Mouse (Mus musculus): ENCODE data around the gene Zfp981. TPM values are rescaled to one million over a fixed set of nuclear protein-coding genes. Genes with fewer than 3 reads are reported as not detected.
"Not testable (repeated sequence)": the region's sequence is repeated elsewhere in the genome, so short reads cannot be mapped to it uniquely, and the experiment has no call there.

Gene Zfp981
- total and polyA plus RNA-seq, 2 experiments from 2014 or later, result not detected

GRCm38 (mm10) chr4:146476260-146476659, 25.6 kb upstream of the Zfp981 start:
- not testable (repeated sequence) for H3K27me3 ChIP-seq (ENCODE audit: control insufficient read depth, insufficient read depth, low read length); ATAC-seq (ENCODE audit: insufficient read depth, low read depth); H3K9ac ChIP-seq (replicated peaks; ENCODE audit: low read depth, low read length); H3K4me1 ChIP-seq (ENCODE audit: control insufficient read depth, insufficient read depth); H3K36me3 ChIP-seq (replicated peaks; ENCODE audit: control insufficient read depth, insufficient read depth, low read length); H3K27ac ChIP-seq (ENCODE audit: low read depth); DNase-seq (ENCODE audit: low spot score); H3K4me3 ChIP-seq (ENCODE audit: low read depth, low read length); H3K4me2 ChIP-seq (ENCODE audit: low read depth, low read length)
- H3K9me3 ChIP-seq (replicated peaks; ENCODE audit: control insufficient read depth, low read length), result peaks cover 50% of the 10 kb centered on the region
- WGBS, result 85% methylated on average over 2 of the region's 2 CpGs

GRCm38 (mm10) chr4:146476959-146477358, 24.9 kb upstream of the Zfp981 start:
- not testable (repeated sequence) for H3K27me3 ChIP-seq (ENCODE audit: control insufficient read depth, insufficient read depth, low read length); H3K4me3 ChIP-seq (ENCODE audit: low read depth, low read length); DNase-seq (ENCODE audit: low spot score); H3K4me1 ChIP-seq (ENCODE audit: control insufficient read depth, insufficient read depth); H3K9ac ChIP-seq (replicated peaks; ENCODE audit: low read depth, low read length); ATAC-seq (ENCODE audit: insufficient read depth, low read depth); H3K36me3 ChIP-seq (replicated peaks; ENCODE audit: control insufficient read depth, insufficient read depth, low read length); H3K27ac ChIP-seq (ENCODE audit: low read depth); H3K4me2 ChIP-seq (ENCODE audit: low read depth, low read length)
- WGBS, result 66% methylated on average over 3 of the region's 3 CpGs
- H3K9me3 ChIP-seq (replicated peaks; ENCODE audit: control insufficient read depth, low read length), result peaks cover 55% of the 10 kb centered on the region

- H3K27ac ChIP-seq (ENCODE audit: low read depth); H3K4me2 ChIP-seq (ENCODE audit: low read depth, low read length); H3K36me3 ChIP-seq (replicated peaks; ENCODE audit: control insufficient read depth, insufficient read depth, low read length); DNase-seq (ENCODE audit: low spot score); H3K4me3 ChIP-seq (ENCODE audit: low read depth, low read length); H3K4me1 ChIP-seq (ENCODE audit: control insufficient read depth, insufficient read depth); H3K27me3 ChIP-seq (ENCODE audit: control insufficient read depth, insufficient read depth, low read length); H3K9ac ChIP-seq (replicated peaks; ENCODE audit: low read depth, low read length): not testable (repeated sequence)
- ATAC-seq (ENCODE audit: insufficient read depth, low read depth), result peak; percentile 35
- WGBS, result 57% methylated on average over 6 of the region's 6 CpGs
- H3K9me3 ChIP-seq (replicated peaks; ENCODE audit: control insufficient read depth, low read length), result peaks cover 80% of the 10 kb centered on the region
These were observed 21.3 kb upstream of the Zfp981 start for GRCm38 (mm10) chr4:146480376-146481096.

GRCm38 (mm10) chr4:146482546-146482945, 19.3 kb upstream of the Zfp981 start:
- not testable (repeated sequence) for H3K4me3 ChIP-seq (ENCODE audit: low read depth, low read length); DNase-seq (ENCODE audit: low spot score); H3K4me1 ChIP-seq (ENCODE audit: control insufficient read depth, insufficient read depth); H3K27me3 ChIP-seq (ENCODE audit: control insufficient read depth, insufficient read depth, low read length); H3K27ac ChIP-seq (ENCODE audit: low read depth); H3K36me3 ChIP-seq (replicated peaks; ENCODE audit: control insufficient read depth, insufficient read depth, low read length); ATAC-seq (ENCODE audit: insufficient read depth, low read depth); H3K4me2 ChIP-seq (ENCODE audit: low read depth, low read length); H3K9ac ChIP-seq (replicated peaks; ENCODE audit: low read depth, low read length)
- WGBS, result 77% methylated on average over 10 of the region's 10 CpGs
- peaks cover 70% of the 10 kb centered on the region for H3K9me3 ChIP-seq (replicated peaks; ENCODE audit: control insufficient read depth, low read length)

- not testable (repeated sequence) for DNase-seq (ENCODE audit: low spot score); H3K27me3 ChIP-seq (ENCODE audit: control insufficient read depth, insufficient read depth, low read length); H3K4me1 ChIP-seq (ENCODE audit: control insufficient read depth, insufficient read depth); H3K36me3 ChIP-seq (replicated peaks; ENCODE audit: control insufficient read depth, insufficient read depth, low read length); H3K4me3 ChIP-seq (ENCODE audit: low read depth, low read length); H3K4me2 ChIP-seq (ENCODE audit: low read depth, low read length); H3K9ac ChIP-seq (replicated peaks; ENCODE audit: low read depth, low read length); H3K27ac ChIP-seq (ENCODE audit: low read depth)
- peak; percentile 54 for ATAC-seq (ENCODE audit: insufficient read depth, low read depth)
- peaks cover 61% of the 10 kb centered on the region for H3K9me3 ChIP-seq (replicated peaks; ENCODE audit: control insufficient read depth, low read length)
- 61% methylated on average over 13 of the region's 13 CpGs for WGBS
These were observed 18.1 kb upstream of the Zfp981 start for GRCm38 (mm10) chr4:146483571-146484280.

- not testable (repeated sequence) for ATAC-seq (ENCODE audit: insufficient read depth, low read depth); H3K4me2 ChIP-seq (ENCODE audit: low read depth, low read length)
These were observed 17.2 kb upstream of the Zfp981 start for GRCm38 (mm10) chr4:146484676-146485075.

GRCm38 (mm10) chr4:146485183-146485939, 16.5 kb upstream of the Zfp981 start:
- not testable (repeated sequence) for H3K4me3 ChIP-seq (ENCODE audit: low read depth, low read length); ATAC-seq (ENCODE audit: insufficient read depth, low read depth)

More at GRCm38 (mm10) chr4:146484676-146485075, 17.2 kb upstream of the Zfp981 start:
- not testable (repeated sequence) for H3K9ac ChIP-seq (replicated peaks; ENCODE audit: low read depth, low read length); H3K4me1 ChIP-seq (ENCODE audit: control insufficient read depth, insufficient read depth); H3K4me3 ChIP-seq (ENCODE audit: low read depth, low read length); H3K27me3 ChIP-seq (ENCODE audit: control insufficient read depth, insufficient read depth, low read length); H3K27ac ChIP-seq (ENCODE audit: low read depth); H3K36me3 ChIP-seq (replicated peaks; ENCODE audit: control insufficient read depth, insufficient read depth, low read length); DNase-seq (ENCODE audit: low spot score)
- H3K9me3 ChIP-seq (replicated peaks; ENCODE audit: control insufficient read depth, low read length), result peaks cover 61% of the 10 kb centered on the region

GRCm38 (mm10) chr4:146486753-146487152, 15.1 kb upstream of the Zfp981 start:
- WGBS, result 49% methylated on average over 1 of the region's 1 CpGs
- not testable (repeated sequence) for ATAC-seq (ENCODE audit: insufficient read depth, low read depth)

More at GRCm38 (mm10) chr4:146485183-146485939, 16.5 kb upstream of the Zfp981 start:
- not testable (repeated sequence) for H3K36me3 ChIP-seq (replicated peaks; ENCODE audit: control insufficient read depth, insufficient read depth, low read length); DNase-seq (ENCODE audit: low spot score); H3K27me3 ChIP-seq (ENCODE audit: control insufficient read depth, insufficient read depth, low read length); H3K4me2 ChIP-seq (ENCODE audit: low read depth, low read length); H3K9ac ChIP-seq (replicated peaks; ENCODE audit: low read depth, low read length); H3K4me1 ChIP-seq (ENCODE audit: control insufficient read depth, insufficient read depth); H3K27ac ChIP-seq (ENCODE audit: low read depth)
- H3K9me3 ChIP-seq (replicated peaks; ENCODE audit: control insufficient read depth, low read length), result peaks cover 58% of the 10 kb centered on the region
- 58% methylated on average over 6 of the region's 6 CpGs for WGBS

More at GRCm38 (mm10) chr4:146486753-146487152, 15.1 kb upstream of the Zfp981 start:
- H3K9me3 ChIP-seq (replicated peaks; ENCODE audit: control insufficient read depth, low read length), result peaks cover 50% of the 10 kb centered on the region
- not testable (repeated sequence) for H3K4me1 ChIP-seq (ENCODE audit: control insufficient read depth, insufficient read depth); H3K9ac ChIP-seq (replicated peaks; ENCODE audit: low read depth, low read length); H3K36me3 ChIP-seq (replicated peaks; ENCODE audit: control insufficient read depth, insufficient read depth, low read length); DNase-seq (ENCODE audit: low spot score); H3K4me3 ChIP-seq (ENCODE audit: low read depth, low read length); H3K27ac ChIP-seq (ENCODE audit: low read depth); H3K4me2 ChIP-seq (ENCODE audit: low read depth, low read length); H3K27me3 ChIP-seq (ENCODE audit: control insufficient read depth, insufficient read depth, low read length)

Measured in heart, postnatal 0 days (tissue).